Comparison of ENCODE assay signal across 8 mouse cellular contexts in genomic region chr2:33329622-33330021, GRCm38 (mm10).
"Had no signal": no experiment of that assay in that cellular context is flagged by ENCODE, and none has a peak within 500 bp of the region (broad histone marks: within the 10 kb centered on the region; RNA-seq: fewer than 3 reads in every experiment).

No protein-coding gene starts in this region.

- H3K4me3 ChIP-seq: megakaryocyte, embryonic 14.5 days; midbrain, embryonic 12.5 days; midbrain, embryonic 15.5 days; neural tube, embryonic 12.5 days; stomach, embryonic 15.5 days had no signal

- H3K9ac ChIP-seq: lung, embryonic 14.5 days; midbrain, embryonic 12.5 days; midbrain, embryonic 15.5 days; neural tube, embryonic 12.5 days; stomach, embryonic 15.5 days had no signal

- ATAC-seq: midbrain, embryonic 15.5 days had no signal

- H3K27ac ChIP-seq: midbrain, embryonic 12.5 days; midbrain, embryonic 15.5 days; neural tube, embryonic 12.5 days; stomach, embryonic 15.5 days; stomach, postnatal 0 days had no signal

- H3K36me3 ChIP-seq: stomach, embryonic 15.5 days had no signal

- H3K27me3 ChIP-seq: midbrain, embryonic 15.5 days; neural tube, embryonic 12.5 days; stomach, embryonic 15.5 days had no signal

- H3K9me3 ChIP-seq: midbrain, embryonic 12.5 days; midbrain, embryonic 15.5 days; neural tube, embryonic 12.5 days; stomach, embryonic 15.5 days had no signal

- H3K4me2 ChIP-seq: lung, embryonic 14.5 days; midbrain, embryonic 12.5 days; midbrain, embryonic 15.5 days; neural tube, embryonic 12.5 days; stomach, embryonic 15.5 days had no signal

- H3K4me1 ChIP-seq: midbrain, embryonic 12.5 days; midbrain, embryonic 15.5 days; neural tube, embryonic 12.5 days; stomach, embryonic 15.5 days had no signal

- DNase-seq: right cerebral cortex, postnatal 14 days had no signal
